Mouse (Mus musculus) kidney, embryonic 14.5 days (tissue): ENCODE results near the gene Ppox. TPM values are rescaled to one million over a fixed set of nuclear protein-coding genes. Genes with fewer than 3 reads are reported as not detected.
A peak's percentile ranks its signal among the peaks of the same experiment; 100 is the strongest.
"Not testable (repeated sequence)": the region's sequence is repeated elsewhere in the genome, so short reads cannot be mapped to it uniquely, and the experiment has no call there.

Source experiments
- ATAC-seq: fragments of 200-750 bp; cut with Nextera tagmentation; 2 replicates; pipeline ENCODE4 v1.8.0; 2017; ENCODE audit warnings: moderate number of reproducible peaks, mild to moderate bottlenecking, moderate TSS enrichment, moderate library complexity; ENCODE audit not compliant: low FRiP score, low TSS enrichment
- H3K27ac ChIP-seq: fragments of 300-500 bp; sonication (generic); 2 replicates; pipeline ENCODE4 v1.5.1; 2014; ENCODE audit warnings: low read depth, mild to moderate bottlenecking, low read length, moderate library complexity, mixed read lengths
- H3K27me3 ChIP-seq: fragments of 300-500 bp; sonication (generic); 2 replicates; pipeline ENCODE4 v1.6.1; 2014; ENCODE audit warnings: mild to moderate bottlenecking, low read length; ENCODE audit not compliant: control insufficient read depth, insufficient read depth
- H3K36me3 ChIP-seq: fragments of 300-500 bp; sonication (generic); 2 replicates; pipeline ENCODE4 v1.6.1; 2014; ENCODE audit warnings: low read length, mixed read lengths; ENCODE audit not compliant: control insufficient read depth, insufficient read depth
- H3K4me1 ChIP-seq: fragments of 300-500 bp; sonication (generic); 2 replicates; pipeline ENCODE4 v1.6.1; 2014; ENCODE audit warnings: low read length, mixed read lengths; ENCODE audit not compliant: control insufficient read depth, insufficient read depth
- H3K4me2 ChIP-seq: fragments of 300-500 bp; sonication (generic); replicated peaks from 2 replicates; pipeline ENCODE4 v1.6.1; 2014; ENCODE audit warnings: low read depth, mild to moderate bottlenecking, low read length
- H3K4me3 ChIP-seq: fragments of 300-500 bp; sonication (generic); 2 replicates; pipeline ENCODE4 v1.5.1; 2014; ENCODE audit warnings: mild to moderate bottlenecking, low read length
- H3K9ac ChIP-seq: fragments of 300-500 bp; sonication (generic); 2 replicates; pipeline ENCODE4 v1.6.1; 2014; ENCODE audit warnings: low read depth, mild to moderate bottlenecking, low read length, moderate library complexity
- H3K9me3 ChIP-seq: fragments of 300-500 bp; sonication (generic); 2 replicates; pipeline ENCODE4 v1.6.1; 2016; ENCODE audit warnings: low read length; ENCODE audit not compliant: control insufficient read depth
- WGBS: fragments of 180-500 bp; shearing (Covaris S2); extraction: QIAGEN DNeasy Blood & Tissue Kit; methylation state at CpG from one replicate; pipeline ENCODE4 v1.1.7; 2014; 5-methylcytosine and 5-hydroxymethylcytosine counted together
- polyA plus RNA-seq: library from polyadenylated mRNA; unstranded; fragments of >200 nt; fragmentation: Nextera tagmentation; extraction: Ambion mirVana; gene quantifications from 2 replicates; pipeline ENCODE4 v1.2.1, GENCODE M21; 2014

The Ppox gene
- polyA plus RNA-seq, 1 experiment from 2014 or later, result 58.1 TPM

- peak; percentile 29; the same call in 1 of the 2 replicates for ATAC-seq
- no peaks in the 10 kb centered on the region for H3K4me1 ChIP-seq
- peak overlapping the region; percentile 18 for H3K4me3 ChIP-seq
Measured at GRCm38 (mm10) chr1:171320151-171320550, 39.2 kb upstream of the Ppox start.

GRCm38 (mm10) chr1:171319748-171320147 is 38.8 kb upstream of the Ppox start:
- H3K4me3 ChIP-seq, result peak overlapping the region; percentile 18
- 0 out of 2 replicates have a peak, but pooled peaks have one; percentile 34 for ATAC-seq
- H3K9me3 ChIP-seq, result no peaks in the 10 kb centered on the region
- H3K36me3 ChIP-seq, result no peaks in the 10 kb centered on the region
- H3K4me2 ChIP-seq, result peak overlapping the region; percentile 32
- H3K27me3 ChIP-seq, result no peaks in the 10 kb centered on the region
- H3K9ac ChIP-seq, result peak overlapping the region; percentile 25; the same call in 1 of the 2 replicates
- no peaks in the 10 kb centered on the region for H3K4me1 ChIP-seq
- H3K27ac ChIP-seq, result no peak overlapping the region
- WGBS, result 13% methylated on average over 7 of the region's 7 CpGs

More at GRCm38 (mm10) chr1:171320151-171320550, 39.2 kb upstream of the Ppox start:
- Histone ChIP-seq H3K36me3 (no peaks in the 10 kb centered on the region), H3K27me3 (no peaks in the 10 kb centered on the region), H3K27ac (no peak overlapping the region), H3K9me3 (no peaks in the 10 kb centered on the region), H3K9ac (peak overlapping the region; percentile 25; the same call in 1 of the 2 replicates), H3K4me2 (peak overlapping the region; percentile 32)
- WGBS, result 19% methylated on average over 5 of the region's 5 CpGs

- Histone ChIP-seq H3K9me3 (no peaks in the 10 kb centered on the region), H3K9ac (no peak overlapping the region), H3K27ac (no peak overlapping the region), H3K4me2 (no peak overlapping the region), H3K4me3 (no peak overlapping the region), H3K4me1 (no peaks in the 10 kb centered on the region), H3K27me3 (no peaks in the 10 kb centered on the region), H3K36me3 (no peaks in the 10 kb centered on the region)
- 74% methylated on average over 2 of the region's 2 CpGs for WGBS
- ATAC-seq, result no peak
Measured at GRCm38 (mm10) chr1:171309321-171309720, 28.3 kb upstream of the Ppox start.

DNA sequence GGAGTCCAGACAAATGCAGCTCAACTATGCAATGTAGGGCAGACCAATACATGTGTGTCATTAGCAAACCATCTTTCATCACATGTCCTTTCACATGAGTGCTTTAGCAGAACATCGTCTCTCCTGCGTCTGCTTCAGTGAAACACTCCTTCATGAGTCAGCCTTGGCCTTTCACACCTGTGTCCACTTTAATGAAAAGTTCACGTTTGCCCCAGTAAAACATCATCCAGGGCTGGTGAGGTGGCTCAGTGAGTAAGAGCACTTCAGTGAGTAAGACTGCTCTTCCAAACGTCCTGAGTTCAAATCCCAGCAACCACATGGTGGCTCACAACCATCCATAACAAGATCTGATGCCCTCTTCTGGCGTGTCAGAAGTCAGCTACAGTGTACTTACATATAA is 25.2 kb upstream of the Ppox start:
- H3K9me3 ChIP-seq, H3K4me3 ChIP-seq, H3K27me3 ChIP-seq, H3K9ac ChIP-seq, ATAC-seq, H3K4me2 ChIP-seq, H3K27ac ChIP-seq, H3K36me3 ChIP-seq, H3K4me1 ChIP-seq: not testable (repeated sequence)
- 70% methylated on average over 5 of the region's 5 CpGs for WGBS

DNA sequence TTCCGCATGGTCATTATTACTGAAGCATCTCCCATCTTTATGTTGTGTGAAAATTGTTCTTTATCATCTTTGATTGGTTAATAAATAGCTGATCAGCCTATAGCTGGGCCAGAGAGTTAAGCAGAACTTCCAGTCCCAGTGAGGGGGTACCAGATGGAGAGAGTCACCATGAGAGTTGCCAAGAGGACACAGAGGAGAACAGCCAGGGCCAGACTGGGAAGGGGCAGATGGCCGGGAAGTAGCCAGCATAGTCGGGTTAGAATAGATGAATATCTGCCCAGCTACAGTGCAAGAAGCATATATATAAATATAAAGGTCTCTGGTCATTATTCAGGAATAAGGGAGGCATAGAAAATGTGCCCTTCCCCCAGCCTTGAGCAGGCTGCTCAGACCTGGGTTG is 17.2 kb upstream of the Ppox start:
- WGBS, result 78% methylated on average over 3 of the region's 3 CpGs

DNA sequence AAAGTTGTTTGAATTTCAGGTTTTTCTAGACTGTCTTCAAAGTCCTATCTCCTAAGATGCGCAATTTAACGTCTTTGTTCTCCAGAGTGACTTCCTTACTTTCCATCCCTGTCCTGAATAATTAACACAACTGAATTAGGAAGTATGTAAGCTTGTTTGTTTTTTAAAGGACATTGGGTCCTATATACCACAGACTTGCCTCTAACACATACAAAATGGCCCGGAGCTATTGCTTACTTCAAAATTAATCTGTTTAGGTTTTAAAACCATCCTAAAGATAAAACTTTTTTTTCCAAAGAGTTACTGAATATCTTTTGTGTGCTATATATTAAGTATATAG is 14.0 kb upstream of the Ppox start:
- H3K4me1 ChIP-seq, result peaks cover 8% of the 10 kb centered on the region; the same call in 1 of the 2 replicates
- ATAC-seq, result no peak
- H3K27ac ChIP-seq, result peak overlapping the region; percentile 94
- H3K4me2 ChIP-seq, result peak overlapping the region; percentile 68
- no peaks in the 10 kb centered on the region; the same call in 1 of the 2 replicates for H3K27me3 ChIP-seq
- H3K36me3 ChIP-seq, result peaks cover under 1% of the 10 kb centered on the region; the same call in 1 of the 2 replicates
- no peaks in the 10 kb centered on the region for H3K9me3 ChIP-seq
- WGBS, result 18% methylated on average over 3 of the region's 3 CpGs
- peak overlapping the region; percentile 72 for H3K9ac ChIP-seq
- peak overlapping the region; percentile 77 for H3K4me3 ChIP-seq

More for the DNA sequence above, 17.2 kb upstream of the Ppox start:
- no peaks in the 10 kb centered on the region for H3K9me3 ChIP-seq
- H3K9ac ChIP-seq, result no peak overlapping the region
- no peaks in the 10 kb centered on the region; the same call in 1 of the 2 replicates for H3K27me3 ChIP-seq
- H3K27ac ChIP-seq, result no peak overlapping the region
- no peak overlapping the region for H3K4me3 ChIP-seq
- H3K4me2 ChIP-seq, result no peak overlapping the region
- no peaks in the 10 kb centered on the region for H3K36me3 ChIP-seq
- no peak for ATAC-seq
- H3K4me1 ChIP-seq, result peaks cover 7% of the 10 kb centered on the region; the same call in 1 of the 2 replicates

- no peaks in the 10 kb centered on the region for H3K9me3 ChIP-seq
Measured at GRCm38 (mm10) chr1:171294298-171295062, 13.5 kb upstream of the Ppox start, which contains the start of gene Ufc1. TSS of gene Ufc1 (minus strand) at chr1:171295024.

DNA sequence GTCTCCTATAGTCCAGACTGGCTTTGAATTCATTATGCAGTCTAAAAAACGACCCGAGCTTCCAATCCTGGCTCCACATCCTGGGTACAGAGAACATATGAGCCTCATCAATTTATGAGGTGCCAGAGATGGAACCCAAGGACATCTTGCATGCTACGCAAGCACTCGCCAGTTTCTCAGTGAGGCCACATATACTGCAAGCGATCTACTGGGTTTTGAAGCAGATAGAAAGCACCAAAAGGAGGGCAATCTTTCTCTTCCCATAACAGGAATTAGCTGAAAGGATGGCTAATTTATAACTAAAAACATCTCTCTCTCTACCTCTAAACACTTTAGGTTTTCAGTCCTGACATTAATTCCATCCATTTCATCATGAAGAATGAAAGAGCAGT is 12.9 kb upstream of the Ppox start:
- peaks cover 8% of the 10 kb centered on the region; the same call in 1 of the 2 replicates for H3K4me1 ChIP-seq
- H3K4me3 ChIP-seq, result peak overlapping the region; percentile 77
- peak overlapping the region; percentile 68 for H3K4me2 ChIP-seq
- H3K27me3 ChIP-seq, result no peaks in the 10 kb centered on the region; the same call in 1 of the 2 replicates
- H3K9me3 ChIP-seq, result no peaks in the 10 kb centered on the region
- ATAC-seq, result no peak
- H3K36me3 ChIP-seq, result peaks cover 12% of the 10 kb centered on the region
- H3K27ac ChIP-seq, result peak overlapping the region; percentile 94; the same call in 1 of the 2 replicates
- 39% methylated on average over 5 of the region's 5 CpGs for WGBS
- peak overlapping the region; percentile 72 for H3K9ac ChIP-seq

More at GRCm38 (mm10) chr1:171294298-171295062, 13.5 kb upstream of the Ppox start, which contains the start of gene Ufc1:
- peaks cover 6% of the 10 kb centered on the region for H3K36me3 ChIP-seq
- no peaks in the 10 kb centered on the region; the same call in 1 of the 2 replicates for H3K27me3 ChIP-seq
- peak within 1 kb of the TSS; percentile 68 for H3K4me2 ChIP-seq
- peak; percentile 78 for ATAC-seq
- peak within 1 kb of the TSS; percentile 77 for H3K4me3 ChIP-seq
- under 1% methylated on average over 42 of the region's 42 CpGs for WGBS
- H3K9ac ChIP-seq, result peak within 1 kb of the TSS; percentile 72
- peaks cover 8% of the 10 kb centered on the region; the same call in 1 of the 2 replicates for H3K4me1 ChIP-seq
- peak within 1 kb of the TSS; percentile 94 for H3K27ac ChIP-seq

- WGBS, result 85% methylated on average over 3 of the region's 3 CpGs
- H3K4me2 ChIP-seq, result peak overlapping the region; percentile 68
- H3K27ac ChIP-seq, result no peak overlapping the region
- H3K4me1 ChIP-seq, result peaks cover 8% of the 10 kb centered on the region; the same call in 1 of the 2 replicates
- peak overlapping the region; percentile 77 for H3K4me3 ChIP-seq
- peaks cover 17% of the 10 kb centered on the region for H3K36me3 ChIP-seq
- H3K9ac ChIP-seq, result no peak overlapping the region
- no peak for ATAC-seq
- H3K9me3 ChIP-seq, result no peaks in the 10 kb centered on the region
- H3K27me3 ChIP-seq, result no peaks in the 10 kb centered on the region; the same call in 1 of the 2 replicates
Measured at GRCm38 (mm10) chr1:171293351-171293750, 12.4 kb upstream of the Ppox start.
